Mouse (Mus musculus) A20 (cell line): ENCODE results near the gene 6030468B19Rik.

Source experiments
- DNase-seq: peaks from one replicate; pipeline ENCODE4 v3.0.0-alpha.2; 2011; ENCODE audit warnings: low read depth, low spot score

6030468B19Rik gene

GRCm38 (mm10) chr11:117797511-117798159 is at the start of gene 6030468B19Rik:
6030468B19Rik (plus strand) TSS chr11:117797660.
- DNase-seq, result peak; percentile 78

DNA sequence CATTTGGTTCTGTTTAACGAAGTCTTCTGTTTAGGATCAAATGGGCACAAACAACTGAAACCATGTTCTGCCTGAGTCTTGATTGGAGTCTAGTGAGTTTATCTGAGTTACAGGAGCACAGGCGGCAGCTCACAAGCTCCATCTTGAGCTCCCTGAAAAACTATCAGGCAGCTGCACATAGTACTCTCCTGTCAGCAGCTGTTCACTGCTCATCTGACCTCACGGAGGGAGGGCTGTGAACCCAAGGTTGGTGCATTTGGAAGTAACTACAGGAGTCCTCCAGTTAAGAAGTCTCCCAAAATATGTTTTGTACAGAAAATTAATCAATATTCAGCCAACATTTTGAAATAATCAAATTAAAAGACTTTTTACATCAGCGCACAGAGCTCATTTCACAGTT is 48.8 kb upstream of the 6030468B19Rik start:
- no peak for DNase-seq

GRCm38 (mm10) chr11:117749414-117749813 is 48.0 kb upstream of the 6030468B19Rik start:
- no peak for DNase-seq

DNA sequence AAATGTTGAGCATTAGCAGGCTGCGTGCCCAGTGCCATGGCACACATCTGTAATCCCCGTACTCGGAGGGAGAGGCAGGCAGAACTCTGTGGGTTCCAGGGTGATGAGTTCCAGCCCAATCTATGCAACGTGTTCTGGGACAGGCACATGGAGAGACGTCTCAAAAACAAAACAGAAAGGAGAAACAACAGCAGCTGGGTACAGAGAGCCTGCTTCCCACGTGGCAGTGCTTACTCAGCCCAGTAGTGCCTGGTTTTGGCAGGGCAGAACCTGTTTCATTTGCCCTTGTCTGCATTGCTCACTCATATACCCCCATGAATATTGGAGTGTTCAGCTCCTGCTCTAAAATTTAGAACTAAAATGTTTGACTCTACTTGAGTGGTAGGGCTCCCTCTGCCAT is 45.9 kb upstream of the 6030468B19Rik start:
- DNase-seq, result peak; percentile 88

DNA sequence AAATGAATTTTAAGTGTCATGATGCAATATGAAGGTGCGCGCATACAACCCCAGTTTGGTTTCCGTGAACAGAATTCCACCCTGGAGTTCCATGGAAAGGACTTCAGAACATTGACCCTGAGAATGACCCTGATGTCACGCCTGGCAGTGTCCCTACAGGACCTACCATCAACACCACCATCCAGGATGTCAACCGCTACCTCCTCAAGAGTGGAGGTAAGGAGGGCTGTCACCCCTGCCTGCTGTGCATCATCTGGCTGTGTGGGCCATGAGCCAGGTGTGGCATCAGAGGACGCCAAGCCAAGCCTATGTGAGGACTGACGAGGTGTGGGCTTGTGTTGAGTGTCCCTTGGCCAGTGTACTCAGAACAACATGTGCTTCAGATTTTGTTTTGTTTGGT is 41.6 kb upstream of the 6030468B19Rik start:
- DNase-seq, result no peak

DNA sequence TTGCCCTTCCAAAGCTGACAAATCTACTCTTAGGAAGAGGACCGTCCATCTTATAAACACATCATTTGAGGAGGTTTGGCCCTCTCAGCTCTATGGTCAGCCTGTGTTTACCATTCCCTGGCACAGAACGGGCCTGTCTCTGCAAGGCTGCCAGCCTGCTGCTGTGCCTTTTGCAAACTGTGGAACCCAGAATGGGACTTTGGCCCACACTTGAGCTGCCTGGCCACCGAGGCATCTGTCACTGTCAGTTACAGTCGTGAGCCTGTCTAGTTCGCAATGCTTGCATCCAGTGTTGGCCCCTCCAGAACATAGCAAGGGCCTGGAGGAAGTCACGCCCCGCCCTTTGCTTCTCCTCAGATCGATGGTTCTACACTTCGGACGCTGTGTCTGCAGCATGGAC is 38.2 kb upstream of the 6030468B19Rik start:
- DNase-seq, result no peak

GRCm38 (mm10) chr11:117760374-117761119 is 36.9 kb upstream of the 6030468B19Rik start:
- no peak for DNase-seq

GRCm38 (mm10) chr11:117761801-117762200 is 35.7 kb upstream of the 6030468B19Rik start:
- peak; percentile 71 for DNase-seq

DNA sequence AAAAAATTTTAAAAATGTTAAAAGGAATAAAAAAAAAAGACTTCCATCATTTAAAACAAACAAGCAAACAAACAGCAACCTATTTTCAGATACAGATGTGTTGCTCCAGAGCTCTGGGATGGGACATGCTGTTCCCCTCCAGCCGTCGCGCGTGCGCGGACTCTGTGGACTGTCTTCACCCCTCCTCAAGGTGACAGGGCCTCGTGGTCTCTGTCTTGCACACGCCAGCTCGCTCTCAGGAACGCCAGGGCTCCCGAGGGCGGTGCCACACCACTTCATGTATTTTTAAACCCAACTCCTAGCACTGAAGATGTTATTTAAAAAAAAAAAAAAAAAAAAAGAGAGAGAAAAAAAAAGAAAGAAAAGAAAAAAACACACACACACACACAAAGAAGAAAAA is 35.2 kb upstream of the 6030468B19Rik start:
- DNase-seq, result peak; percentile 77

DNA sequence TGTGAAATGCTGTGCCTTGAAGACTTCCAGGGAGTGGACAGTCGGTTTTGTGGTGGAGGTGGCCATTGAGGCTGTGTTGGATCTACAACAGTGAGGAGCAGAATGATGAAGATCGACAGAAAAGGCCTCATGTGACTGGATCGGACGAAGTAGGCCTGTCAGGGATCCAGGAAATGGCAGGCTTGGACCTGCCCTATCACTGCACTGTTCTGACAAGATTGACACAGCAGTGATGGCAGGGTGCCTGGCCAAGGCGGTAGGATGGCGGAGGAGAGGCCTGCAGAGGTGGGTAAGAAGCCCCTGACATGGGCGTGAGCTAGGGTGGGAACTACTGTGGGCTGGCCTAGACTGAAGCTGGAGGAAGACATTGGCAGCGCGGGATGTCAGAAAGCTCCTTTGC is 33.1 kb upstream of the 6030468B19Rik start:
- no peak for DNase-seq

- no peak for DNase-seq
Observed at GRCm38 (mm10) chr11:117765361-117765760, 32.1 kb upstream of the 6030468B19Rik start.

GRCm38 (mm10) chr11:117766275-117766674 is 31.2 kb upstream of the 6030468B19Rik start:
- no peak for DNase-seq

DNA sequence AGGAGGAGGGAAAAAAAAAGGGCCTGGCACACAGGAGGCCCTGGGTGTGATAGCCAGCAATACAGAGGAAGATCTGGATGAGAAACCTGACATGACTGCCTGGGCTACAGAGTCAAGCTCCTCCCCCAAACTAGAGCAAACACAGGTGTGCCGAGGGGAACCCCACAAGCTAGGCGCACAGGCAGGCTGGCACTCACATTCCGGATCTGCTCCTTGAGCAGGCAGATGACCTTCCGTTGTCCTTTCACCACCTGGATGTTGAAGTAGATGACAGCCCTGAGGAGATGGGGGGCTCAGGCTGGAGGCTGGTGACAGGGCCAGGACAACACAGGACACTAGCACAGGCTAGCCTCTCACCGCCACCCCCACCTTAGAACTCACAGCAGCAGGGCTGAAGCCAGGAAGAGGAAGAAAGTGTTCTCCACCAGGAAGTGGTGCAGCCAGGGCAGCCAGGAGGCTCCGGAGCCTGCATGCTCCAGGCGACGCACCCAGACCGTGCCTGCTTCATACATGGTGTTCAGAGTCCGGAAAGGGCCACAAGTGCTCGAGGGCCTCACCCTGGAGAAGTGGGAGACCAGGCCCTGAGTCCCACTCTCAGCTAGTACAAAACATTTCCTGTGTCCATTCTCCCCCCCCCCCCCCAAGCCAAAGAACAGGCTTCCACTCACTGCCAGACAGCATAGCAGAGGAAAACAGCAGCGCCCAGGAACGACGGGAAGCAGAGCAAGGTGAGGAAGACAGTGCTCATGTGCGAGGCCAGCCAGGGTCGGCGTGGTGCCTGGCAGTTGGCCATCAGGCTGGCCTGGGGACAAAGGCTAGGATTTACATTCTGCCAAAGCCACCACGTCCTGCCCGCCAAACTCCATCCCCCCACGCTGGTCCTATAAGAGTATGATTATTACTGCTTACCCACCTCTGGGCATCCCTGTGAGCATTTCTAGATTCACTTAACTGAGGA is 28.5 kb upstream of the 6030468B19Rik start:
- DNase-seq, result peak; percentile 94

- DNase-seq, result no peak
Observed at GRCm38 (mm10) chr11:117769683-117770047, 27.8 kb upstream of the 6030468B19Rik start.

- DNase-seq, result no peak
Observed at GRCm38 (mm10) chr11:117770407-117770806, 27.1 kb upstream of the 6030468B19Rik start.

DNA sequence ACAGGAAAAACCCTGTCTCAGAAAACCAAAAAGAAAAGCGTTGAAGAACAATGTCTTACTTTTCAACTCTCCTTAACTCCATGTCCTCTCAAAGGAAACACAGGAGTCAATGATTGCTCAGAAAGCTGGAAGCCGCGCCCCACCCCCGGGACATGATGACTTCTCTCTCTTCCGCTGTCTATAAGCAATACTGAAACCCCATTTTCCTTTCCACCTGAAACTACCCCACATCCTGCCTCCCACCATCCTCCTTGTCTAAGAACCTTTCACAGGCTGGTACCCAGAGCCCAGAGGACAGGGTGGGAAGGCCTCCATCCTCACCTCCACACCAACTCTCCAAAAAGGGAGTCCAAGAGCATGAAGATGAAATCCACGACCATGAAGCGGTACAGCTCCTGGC is 25.1 kb upstream of the 6030468B19Rik start:
- no peak for DNase-seq

GRCm38 (mm10) chr11:117774925-117775324 is 22.5 kb upstream of the 6030468B19Rik start:
- no peak for DNase-seq

DNA sequence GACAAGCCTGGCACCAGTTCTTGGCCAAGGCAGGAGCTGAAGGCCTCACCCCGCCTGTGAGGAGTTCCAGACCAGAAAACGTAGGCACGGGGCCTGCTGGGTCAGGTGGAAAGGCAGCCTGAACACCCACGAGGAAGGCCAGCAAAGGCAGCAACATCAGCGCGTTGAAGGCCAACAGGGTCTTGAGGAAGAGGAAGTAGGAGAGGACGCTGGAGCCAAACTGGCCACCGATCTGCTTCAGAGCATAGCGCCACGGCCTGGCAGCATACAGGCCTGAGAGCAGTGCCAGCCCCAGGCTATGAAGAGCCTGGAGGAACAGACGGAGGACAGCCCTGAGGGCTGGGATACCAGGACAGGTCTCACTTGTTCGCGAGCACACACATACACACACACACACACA is 21.9 kb upstream of the 6030468B19Rik start:
- no peak for DNase-seq

DNA sequence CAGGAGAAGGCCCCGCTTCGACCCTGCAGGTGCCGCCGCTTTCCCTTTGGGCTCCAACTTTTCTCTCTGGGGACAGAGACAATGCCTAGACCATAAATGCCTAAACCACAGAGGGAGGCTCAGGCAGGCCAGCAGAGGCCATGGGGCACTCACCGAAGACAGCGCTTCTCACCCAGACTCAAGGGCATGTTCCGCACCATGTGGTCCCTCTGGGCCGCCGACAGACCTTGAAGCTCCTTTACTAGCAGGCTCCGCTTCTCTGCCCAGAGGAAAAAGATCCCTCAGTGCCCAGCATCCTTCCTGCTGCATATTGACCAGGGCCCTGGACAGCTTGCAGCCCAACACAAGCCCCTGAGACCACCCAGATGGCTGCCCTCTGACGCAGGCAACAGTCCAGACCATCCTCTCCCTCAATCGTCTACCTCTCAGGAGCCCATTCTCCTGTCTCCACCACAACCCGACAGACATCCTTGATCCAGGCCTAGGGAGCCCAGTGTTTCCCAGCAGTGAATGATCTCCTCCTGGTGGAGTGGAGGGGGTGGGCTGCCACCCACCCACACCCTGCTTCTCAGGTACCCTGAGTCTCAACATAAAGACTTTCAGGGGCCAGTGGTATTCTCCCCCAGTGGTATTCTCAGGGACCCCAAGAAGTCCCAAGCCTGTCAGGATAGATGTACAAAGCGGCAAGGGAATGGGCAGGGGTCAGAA is 21.2 kb upstream of the 6030468B19Rik start:
- no peak for DNase-seq

DNA sequence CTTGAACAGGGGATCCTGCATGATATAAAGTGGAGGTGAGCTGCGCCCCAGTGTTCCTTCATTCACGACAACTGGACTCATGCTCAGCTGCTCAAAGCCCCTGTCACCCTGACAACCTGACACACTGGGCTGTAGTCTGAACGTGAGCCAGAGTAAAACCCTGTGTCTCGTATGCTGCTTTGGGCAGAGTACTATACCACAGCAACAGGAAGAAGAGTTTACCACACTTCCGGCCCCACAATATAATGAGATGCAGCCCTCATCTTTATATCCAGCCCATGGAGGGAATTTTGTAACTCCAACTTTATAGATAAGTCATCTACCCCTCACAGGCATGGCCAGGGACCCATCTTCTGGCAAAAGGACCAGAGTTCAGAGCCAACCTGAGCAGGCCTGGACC is 20.3 kb upstream of the 6030468B19Rik start:
- no peak for DNase-seq

DNA sequence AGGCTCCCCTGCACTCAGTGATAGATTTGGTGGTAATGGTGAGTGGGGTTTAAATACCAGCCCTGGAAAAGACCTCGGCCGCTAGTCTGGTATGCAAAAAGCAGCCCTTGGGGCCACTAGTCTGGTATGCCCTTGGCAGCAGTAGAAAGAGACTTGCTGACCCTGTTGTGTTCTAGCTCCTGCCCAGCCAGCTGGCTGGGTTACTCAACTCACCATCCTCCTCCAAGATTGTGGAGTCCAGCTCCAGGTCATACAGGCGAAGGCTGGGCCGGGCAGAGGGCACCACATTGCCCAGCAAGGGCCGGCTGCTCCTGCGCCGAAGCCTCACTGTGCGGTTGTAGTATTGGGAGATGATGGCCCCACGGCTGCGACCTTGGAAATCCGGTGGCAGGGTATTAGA is 19.4 kb upstream of the 6030468B19Rik start:
- DNase-seq, result no peak
